ENCODE assay signal across 9 mouse cellular contexts in genomic region chr3:119893165-119893910, GRCm38 (mm10).
DNase-seq lines count a peak whose midpoint lies in the region; ATAC-seq and TF ChIP-seq lines count a peak whose summit lies in the region.
"Had no signal": no experiment of that assay in that cellular context is flagged by ENCODE, and none has a peak within 500 bp of the region (broad histone marks: within the 10 kb centered on the region; RNA-seq: fewer than 3 reads in every experiment).

No protein-coding gene starts in this region.

- ATAC-seq in heart, embryonic 13.5 days (ENCODE audit: extremely low read depth, insufficient number of reproducible peaks, low FRiP score, low TSS enrichment), result no peak
- ATAC-seq in forebrain, embryonic 13.5 days, result peak; percentile 63
- ATAC-seq in limb, embryonic 14.5 days (ENCODE audit: low FRiP score, low read depth), result no peak
- no peak for ATAC-seq in stomach, postnatal 0 days (ENCODE audit: low FRiP score, low TSS enrichment)
- ATAC-seq in inflammation-experienced regulatory T-cells, adult 6 months, result no peak

- intact Hi-C loops in heart, postnatal 10 days (cut with DNase I), result no loop called here

- no peak for DNase-seq in heart, postnatal 10 days
- peak; percentile 4 for DNase-seq in adrenal gland, postnatal 25 days
- no peak for DNase-seq in limb, embryonic 14.5 days (ENCODE audit: low spot score)
- DNase-seq in stomach, postnatal 0 days (ENCODE audit: low spot score), result no peak
- no peak for DNase-seq in urinary bladder, postnatal 25 days (ENCODE audit: low spot score)

- TF ChIP-seq POLR2A in limb, embryonic 14.5 days (IDR thresholded peaks at IDR 0.05; ENCODE audit: borderline replicate concordance, extremely low read depth, insufficient read depth, insufficient read length), result no peak

- peaks cover 21% of the 10 kb centered on the region for H3K4me1 ChIP-seq in heart, embryonic 13.5 days
- peaks cover 20% of the 10 kb centered on the region for H3K4me1 ChIP-seq in forebrain, embryonic 13.5 days
- peaks cover 12% of the 10 kb centered on the region; the same call in 1 of the 2 replicates for H3K4me1 ChIP-seq in limb, embryonic 14.5 days (ENCODE audit: control insufficient read depth, insufficient read depth, low read length)
- H3K4me1 ChIP-seq in stomach, postnatal 0 days (replicated peaks; ENCODE audit: control insufficient read depth, insufficient read depth), result no peaks in the 10 kb centered on the region

- H3K27ac ChIP-seq in heart, embryonic 13.5 days (replicated peaks), result no peak overlapping the region
- H3K27ac ChIP-seq in forebrain, embryonic 13.5 days, result peak overlapping the region; percentile 6; the same call in 1 of the 2 replicates
- no peak overlapping the region for H3K27ac ChIP-seq in limb, embryonic 14.5 days (replicated peaks; ENCODE audit: low read depth, low read length)
- H3K27ac ChIP-seq in stomach, postnatal 0 days (replicated peaks), result no peak overlapping the region

- no peak for TF ChIP-seq EP300 in stomach, postnatal 0 days (optimal IDR thresholded peaks at IDR 0.05)

- H3K27me3 ChIP-seq in heart, embryonic 13.5 days (replicated peaks), result no peaks in the 10 kb centered on the region
- no peaks in the 10 kb centered on the region for H3K27me3 ChIP-seq in forebrain, embryonic 13.5 days
- no peaks in the 10 kb centered on the region for H3K27me3 ChIP-seq in limb, embryonic 14.5 days (ENCODE audit: control insufficient read depth, insufficient read depth, low read length)
- H3K27me3 ChIP-seq in stomach, postnatal 0 days (ENCODE audit: control insufficient read depth, insufficient read depth, low read length), result no peaks in the 10 kb centered on the region

- peak overlapping the region; percentile 63 for H3K9ac ChIP-seq in heart, embryonic 13.5 days
- peak overlapping the region; percentile 50 for H3K9ac ChIP-seq in forebrain, embryonic 13.5 days
- H3K9ac ChIP-seq in limb, embryonic 14.5 days (ENCODE audit: low read depth, low read length, severe bottlenecking), result peak overlapping the region; percentile 43; the same call in 1 of the 2 replicates
- 0 out of 2 replicates have a peak overlapping the region, but pooled peaks have one; percentile 28 for H3K9ac ChIP-seq in stomach, postnatal 0 days (ENCODE audit: low read length)

- H3K9me3 ChIP-seq in heart, embryonic 13.5 days, result no peaks in the 10 kb centered on the region
- H3K9me3 ChIP-seq in forebrain, embryonic 13.5 days (replicated peaks), result no peaks in the 10 kb centered on the region
- no peaks in the 10 kb centered on the region for H3K9me3 ChIP-seq in limb, embryonic 14.5 days (ENCODE audit: control insufficient read depth, low read length)
- no peaks in the 10 kb centered on the region for H3K9me3 ChIP-seq in stomach, postnatal 0 days (ENCODE audit: control insufficient read depth, low read length)

- no peak for TF ChIP-seq CTCF in stomach, postnatal 0 days (IDR thresholded peaks at IDR 0.05; ENCODE audit: low read depth)

- H3K4me2 ChIP-seq in heart, embryonic 13.5 days, result peak overlapping the region; percentile 67
- H3K4me2 ChIP-seq in forebrain, embryonic 13.5 days, result peak overlapping the region; percentile 68
- peak overlapping the region; percentile 57 for H3K4me2 ChIP-seq in limb, embryonic 14.5 days (replicated peaks; ENCODE audit: low read depth, low read length, severe bottlenecking)
- H3K4me2 ChIP-seq in stomach, postnatal 0 days (replicated peaks; ENCODE audit: low read depth), result peak overlapping the region; percentile 41

- WGBS in heart, embryonic 13.5 days, result 12% methylated on average over 20 of the region's 20 CpGs
- WGBS in forebrain, embryonic 13.5 days, result 6% methylated on average over 20 of the region's 20 CpGs
- 10% methylated on average over 20 of the region's 20 CpGs for WGBS in limb, embryonic 14.5 days
- 12% methylated on average over 20 of the region's 20 CpGs for WGBS in stomach, postnatal 0 days

- no peaks in the 10 kb centered on the region for H3K36me3 ChIP-seq in heart, embryonic 13.5 days
- H3K36me3 ChIP-seq in forebrain, embryonic 13.5 days (ENCODE audit: poor library complexity, severe bottlenecking), result no peaks in the 10 kb centered on the region
- H3K36me3 ChIP-seq in limb, embryonic 14.5 days (ENCODE audit: control insufficient read depth, insufficient read depth, low read length), result no peaks in the 10 kb centered on the region
- H3K36me3 ChIP-seq in stomach, postnatal 0 days (ENCODE audit: control insufficient read depth, insufficient read depth, low read length), result no peaks in the 10 kb centered on the region
- H3K36me3 ChIP-seq: G1E had no signal

- H3K4me3 ChIP-seq in heart, embryonic 13.5 days, result peak overlapping the region; percentile 38
- peak overlapping the region; percentile 28 for H3K4me3 ChIP-seq in forebrain, embryonic 13.5 days
- peak overlapping the region; percentile 29 for H3K4me3 ChIP-seq in limb, embryonic 14.5 days (replicated peaks; ENCODE audit: low read length)
- no peak overlapping the region for H3K4me3 ChIP-seq in stomach, postnatal 0 days (ENCODE audit: low read depth, low read length)
